Mouse (Mus musculus) kidney, adult 2 months (tissue): ENCODE data around the gene Ppara. TPM values are rescaled to one million over a fixed set of nuclear protein-coding genes. Genes with fewer than 3 reads are reported as not detected.

Experiments used
- DNase-seq: peaks from one replicate; pipeline ENCODE4 v3.0.0; 2021
- H3K27ac ChIP-seq: fragments of 200-500 bp; 2 replicates; pipeline ENCODE4 v1.5.1; 2012; ENCODE audit warnings: low read depth, low read length, control low read depth, inconsistent platforms; ENCODE audit not compliant: insufficient read depth
- H3K27me3 ChIP-seq: fragments of 200-500 bp; replicated peaks from 2 replicates; pipeline ENCODE4 v1.6.1; 2012; ENCODE audit warnings: mild to moderate bottlenecking, moderate library complexity, low read length, inconsistent platforms; ENCODE audit not compliant: control insufficient read depth, insufficient read depth
- H3K36me3 ChIP-seq: fragments of 200-500 bp; 2 replicates; pipeline ENCODE4 v1.6.1; 2012; ENCODE audit warnings: mild to moderate bottlenecking, moderate library complexity, low read length, inconsistent platforms; ENCODE audit not compliant: control insufficient read depth, insufficient read depth
- H3K4me1 ChIP-seq: fragments of 200-500 bp; 2 replicates; pipeline ENCODE4 v1.6.1; 2011; ENCODE audit warnings: low read length; ENCODE audit not compliant: control insufficient read depth, insufficient read depth
- H3K4me3 ChIP-seq: fragments of 200-500 bp; 2 replicates; pipeline ENCODE4 v1.5.1; 2011; ENCODE audit warnings: mild to moderate bottlenecking, low read depth, low read length, control low read depth; ENCODE audit not compliant: insufficient read depth
- CTCF ChIP-seq: fragments of 200-500 bp; conservative IDR thresholded peaks from 2 replicates; pipeline ENCODE4 v1.5.1; 2011; ENCODE audit warnings: low read depth, mild to moderate bottlenecking, control low read depth, low read length, moderate library complexity, mixed read lengths; ENCODE audit not compliant: insufficient read depth, insufficient read length
- POLR2A ChIP-seq: fragments of 200-500 bp; IDR thresholded peaks from one replicate; pipeline ENCODE4 v1.6.1; 2011; ENCODE audit warnings: low read depth, low read length, control low read depth
- WGBS: fragments of 180-500 bp; shearing (Covaris S2); methylation state at CpG from one replicate; pipeline ENCODE4 v1.1.7; 2018; 5-methylcytosine and 5-hydroxymethylcytosine counted together
- polyA plus RNA-seq: library from polyadenylated mRNA; depleted of rRNA; stranded (reverse); fragments of >200 nt; gene quantifications from 2 replicates; pipeline ENCODE4 v1.2.3, GENCODE M21; 2012

Ppara gene
- polyA plus RNA-seq, 1 experiment = 31.3 TPM

GRCm38 (mm10) chr15:85810462-85810805 is 75.7 kb downstream of the Ppara start:
- no peak for TF ChIP-seq POLR2A
- no peak for TF ChIP-seq CTCF
- H3K4me3 ChIP-seq = no peak overlapping the region
- no peaks in the 10 kb centered on the region for H3K27me3 ChIP-seq
- no peaks in the 10 kb centered on the region for H3K36me3 ChIP-seq
- WGBS = 46% methylated on average over 5 of the region's 5 CpGs
- DNase-seq = no peak
- peak overlapping the region; percentile 67; the same call in 1 of the 2 replicates for H3K27ac ChIP-seq
- H3K4me1 ChIP-seq = peaks cover 3% of the 10 kb centered on the region; the same call in 1 of the 2 replicates

GRCm38 (mm10) chr15:85810806-85811521 is 76.2 kb downstream of the Ppara start:
- no peaks in the 10 kb centered on the region for H3K27me3 ChIP-seq
- H3K36me3 ChIP-seq = no peaks in the 10 kb centered on the region
- WGBS = 2% methylated on average over 36 of the region's 36 CpGs
- H3K27ac ChIP-seq = peak overlapping the region; percentile 67
- TF ChIP-seq CTCF (0 out of 2 replicates have a peak, but pooled peaks have one; percentile 9), POLR2A (no peak)
- DNase-seq = peak; percentile 54
- H3K4me3 ChIP-seq = peak overlapping the region; percentile 67
- peaks cover 3% of the 10 kb centered on the region; the same call in 1 of the 2 replicates for H3K4me1 ChIP-seq

- H3K27ac ChIP-seq = peak within 1 kb of the TSS; percentile 67
- peak within 1 kb of the TSS; percentile 67 for H3K4me3 ChIP-seq
- H3K4me1 ChIP-seq = peaks cover 3% of the 10 kb centered on the region; the same call in 1 of the 2 replicates
- DNase-seq = peak; percentile 99
- TF ChIP-seq CTCF (0 out of 2 replicates have a peak, but pooled peaks have one; percentile 6), POLR2A (peak; percentile 85)
- WGBS = 2% methylated on average over 36 of the region's 36 CpGs
- H3K27me3 ChIP-seq = no peaks in the 10 kb centered on the region
- H3K36me3 ChIP-seq = no peaks in the 10 kb centered on the region
These were observed 76.9 kb downstream of the Ppara start, which contains the start of gene Cdpf1 for GRCm38 (mm10) chr15:85811535-85812277. Gene Cdpf1, minus strand, starts transcription at chr15:85811697.

DNA sequence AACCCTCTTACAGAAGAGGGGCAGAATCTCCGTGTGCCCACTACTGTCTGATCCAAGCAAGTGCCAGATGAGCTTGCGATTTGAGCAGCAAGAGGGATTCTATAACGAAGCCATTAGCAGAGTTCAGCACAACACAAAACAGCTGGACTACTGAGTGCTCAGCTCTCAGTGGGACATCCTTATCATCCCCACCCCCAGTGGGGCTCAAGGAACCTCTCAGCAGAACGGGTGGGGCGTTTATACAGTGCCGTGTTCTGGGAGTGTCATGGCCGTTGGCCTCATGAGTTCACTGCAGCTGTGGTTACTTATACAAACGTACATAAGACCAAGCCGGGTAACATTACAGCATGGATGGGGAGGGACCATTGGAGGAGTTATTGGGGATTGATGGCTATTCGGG is 78.6 kb downstream of the Ppara start:
- Histone ChIP-seq H3K4me1 (peaks cover 3% of the 10 kb centered on the region; the same call in 1 of the 2 replicates), H3K4me3 (no peak overlapping the region), H3K27ac (no peak overlapping the region), H3K36me3 (no peaks in the 10 kb centered on the region), H3K27me3 (no peaks in the 10 kb centered on the region)
- no peak for DNase-seq
- 75% methylated on average over 10 of the region's 10 CpGs for WGBS
- no peak for TF ChIP-seq CTCF
- TF ChIP-seq POLR2A = no peak

DNA sequence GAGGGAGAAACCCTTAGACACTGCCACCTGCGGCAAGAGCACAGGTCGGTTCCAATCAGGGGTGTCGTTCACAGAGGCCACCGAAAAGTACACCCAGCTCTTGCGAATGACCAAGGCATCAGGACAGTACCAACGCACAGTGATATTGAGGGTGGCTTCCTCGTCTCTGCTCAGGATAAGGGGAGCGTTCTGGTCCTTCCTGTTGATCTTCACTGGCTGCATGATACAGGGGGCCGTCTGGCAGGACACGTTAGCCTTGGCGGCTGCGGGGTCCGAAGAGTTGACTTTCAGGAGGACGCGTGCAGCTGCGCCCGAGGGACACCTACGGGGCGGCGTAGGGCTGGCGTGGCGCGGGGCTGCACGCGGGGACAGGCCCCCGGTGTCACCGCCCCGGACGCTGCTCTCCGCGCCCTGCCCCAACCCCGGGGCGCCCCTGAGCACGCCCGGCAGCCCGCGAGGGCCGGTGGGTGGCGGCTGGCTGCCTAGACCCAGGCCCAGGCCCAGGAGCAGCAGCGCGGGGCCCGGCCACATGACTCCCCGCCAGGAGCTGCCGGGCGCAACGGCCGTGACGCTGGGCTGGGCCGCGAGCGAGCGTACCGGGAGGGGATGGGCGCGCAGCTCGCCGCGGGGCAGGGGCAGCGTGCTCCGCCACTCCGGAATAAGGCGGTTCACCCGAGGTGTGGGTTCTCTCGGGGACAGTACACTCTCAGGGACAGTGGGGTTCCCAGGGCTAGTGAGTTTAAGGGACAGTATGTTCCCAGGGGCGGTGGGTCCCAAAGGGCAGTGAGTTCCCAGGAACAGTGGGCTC is 86.6 kb downstream of the Ppara start, which contains the start of gene Pkdrej:
Gene Pkdrej (minus strand): TSS at position 532 of the 808 bp plus-strand sequence.
- Histone ChIP-seq H3K4me3 (peak within 1 kb of the TSS; percentile 36; the same call in 1 of the 2 replicates), H3K36me3 (no peaks in the 10 kb centered on the region), H3K27ac (no peak within 1 kb of the TSS), H3K27me3 (no peaks in the 10 kb centered on the region), H3K4me1 (peaks cover 4% of the 10 kb centered on the region; the same call in 1 of the 2 replicates)
- 3% methylated on average over 65 of the region's 65 CpGs for WGBS
- TF ChIP-seq CTCF = no peak
- TF ChIP-seq POLR2A = no peak
- peak; percentile 35 for DNase-seq

DNA sequence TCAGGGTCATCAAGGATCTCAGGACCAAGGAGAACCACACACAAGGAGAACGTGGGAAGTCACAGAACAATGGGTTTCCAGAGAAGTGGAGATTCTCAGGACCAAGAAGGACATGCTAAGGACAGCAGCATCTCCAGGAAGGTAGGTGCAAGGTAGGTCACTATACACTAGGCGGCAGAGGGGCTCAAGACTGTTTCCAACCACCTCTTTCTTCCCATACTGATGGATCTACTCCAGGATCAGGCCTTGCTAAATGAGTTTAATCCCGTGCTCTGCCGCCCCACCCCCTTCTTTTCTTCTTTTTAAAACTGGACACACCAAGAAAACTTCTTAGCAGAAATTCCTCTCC is 87.2 kb downstream of the Ppara start:
- 26% methylated on average over 4 of the region's 4 CpGs for WGBS
- Histone ChIP-seq H3K4me3 (no peak overlapping the region), H3K36me3 (no peaks in the 10 kb centered on the region), H3K27ac (no peak overlapping the region), H3K27me3 (no peaks in the 10 kb centered on the region), H3K4me1 (peaks cover 4% of the 10 kb centered on the region; the same call in 1 of the 2 replicates)
- no peak for DNase-seq
- TF ChIP-seq CTCF = no peak
- TF ChIP-seq POLR2A = no peak
